In genomic region chr4:153357539-153358242, GRCm38 (mm10) we compare ENCODE assay signal across 8 mouse cellular contexts.
DNase-seq lines count a peak whose midpoint lies in the region; ATAC-seq lines count a peak whose summit lies in the region.

No protein-coding gene starts in this region.

- no peak overlapping the region for H3K9ac ChIP-seq in limb, embryonic 11.5 days (ENCODE audit: low read length)
- H3K9ac ChIP-seq in intestine, embryonic 15.5 days: no peak overlapping the region

- intact Hi-C loops in left cerebral cortex, postnatal 14 days (cut with DNase I): no loop called here

- peak; percentile 10 for DNase-seq in lung, postnatal 36 days
- DNase-seq in lung, adult 18-20 months: no peak
- peak; percentile 67 for DNase-seq in embryo, embryonic 11.5 days (ENCODE audit: low read depth, low spot score)
- peak; percentile 91 for DNase-seq in limb, embryonic 11.5 days (ENCODE audit: low spot score)
- DNase-seq in testis, postnatal 10 days (ENCODE audit: low spot score): peak; percentile 82
- DNase-seq in adipocyte (ENCODE audit: low spot score): no peak
- DNase-seq in left cerebral cortex, postnatal 14 days (ENCODE audit: low spot score in 2 of 2): no peak

- no peaks in the 10 kb centered on the region for H3K9me3 ChIP-seq in limb, embryonic 11.5 days (ENCODE audit: control insufficient read depth, low read length)
- H3K9me3 ChIP-seq in intestine, embryonic 15.5 days: no peaks in the 10 kb centered on the region

- no peak for ATAC-seq in limb, embryonic 11.5 days (ENCODE audit: insufficient number of reproducible peaks, low FRiP score, low TSS enrichment, low read depth)
- no peak for ATAC-seq in intestine, embryonic 15.5 days

- no peak overlapping the region for H3K4me3 ChIP-seq in limb, embryonic 11.5 days (ENCODE audit: low read depth, low read length)
- no peak overlapping the region for H3K4me3 ChIP-seq in intestine, embryonic 15.5 days (replicated peaks)

- H3K27ac ChIP-seq in limb, embryonic 11.5 days (replicated peaks; ENCODE audit: low read depth, low read length): no peak overlapping the region
- no peak overlapping the region for H3K27ac ChIP-seq in intestine, embryonic 15.5 days

- no peaks in the 10 kb centered on the region for H3K36me3 ChIP-seq in limb, embryonic 11.5 days (ENCODE audit: control insufficient read depth, insufficient read depth, low read length)
- H3K36me3 ChIP-seq in intestine, embryonic 15.5 days: no peaks in the 10 kb centered on the region

- no peak overlapping the region for H3K4me2 ChIP-seq in limb, embryonic 11.5 days (ENCODE audit: low read depth, severe bottlenecking)
- no peak overlapping the region for H3K4me2 ChIP-seq in intestine, embryonic 15.5 days (replicated peaks)

- 51% methylated on average over 9 of the region's 9 CpGs for WGBS in limb, embryonic 11.5 days
- 36% methylated on average over 9 of the region's 9 CpGs for WGBS in intestine, embryonic 15.5 days

- 0 out of 2 replicates have a peak, but pooled peaks cover 2% of the 10 kb centered on the region for H3K4me1 ChIP-seq in limb, embryonic 11.5 days (ENCODE audit: control insufficient read depth, insufficient read depth, low read length)
- no peaks in the 10 kb centered on the region for H3K4me1 ChIP-seq in intestine, embryonic 15.5 days (replicated peaks)

- H3K27me3 ChIP-seq in limb, embryonic 11.5 days (ENCODE audit: control insufficient read depth, insufficient read depth, low read length): no peaks in the 10 kb centered on the region
- H3K27me3 ChIP-seq in intestine, embryonic 15.5 days (replicated peaks): no peaks in the 10 kb centered on the region

Comparison
In these comparisons a context has a peak if more than half of its experiments do, and no peak if none do; other contexts are left out.
1. DNase-seq: peak in lung, postnatal 36 days (single experiment), embryo, embryonic 11.5 days (single experiment), limb, embryonic 11.5 days (single experiment) and testis, postnatal 10 days (single experiment); none in lung, adult 18-20 months (0 of 2), adipocyte (single experiment) and left cerebral cortex, postnatal 14 days (0 of 2).